Mouse (Mus musculus) heart, embryonic 14.5 days (tissue): ENCODE results near the gene Pla2g5. TPM values are rescaled to one million over a fixed set of nuclear protein-coding genes. Genes with fewer than 3 reads are reported as not detected.

ENCODE experiments used
- ATAC-seq: fragments of 200-750 bp; cut with Nextera tagmentation; 2 replicates; pipeline ENCODE4 v1.8.0; 2017; ENCODE audit warnings: low read depth, moderate TSS enrichment; ENCODE audit not compliant: insufficient number of reproducible peaks, insufficient read depth, low FRiP score
- H3K27ac ChIP-seq, 2 experiments: fragments of 200-500 bp in 1 of 2; fragments of 300-500 bp in 1 of 2; sonication (generic) in 1 of 2; replicated peaks in 1 of 2; 2 replicates each; pipeline ENCODE4 v1.5.1; 2012 to 2014; ENCODE audit warnings: low read depth in 2 of 2, low read length in 2 of 2, control low read depth in 1 of 2, mild to moderate bottlenecking in 1 of 2, mixed read lengths in 1 of 2; ENCODE audit not compliant: control insufficient read depth in 1 of 2, insufficient read depth in 1 of 2
- H3K27me3 ChIP-seq: fragments of 300-500 bp; sonication (generic); 2 replicates; pipeline ENCODE4 v1.6.1; 2014; ENCODE audit warnings: mild to moderate bottlenecking, low read length, control low read depth; ENCODE audit not compliant: control insufficient read depth, insufficient read depth
- H3K36me3 ChIP-seq: fragments of 300-500 bp; sonication (generic); 2 replicates; pipeline ENCODE4 v1.6.1; 2014; ENCODE audit warnings: mild to moderate bottlenecking, control low read depth, low read length, mixed read lengths; ENCODE audit not compliant: control insufficient read depth, insufficient read depth
- H3K4me1 ChIP-seq, 2 experiments: fragments of 200-500 bp in 1 of 2; fragments of 300-500 bp in 1 of 2; sonication (generic) in 1 of 2; 2 replicates each; pipeline ENCODE4 v1.6.1; 2012 to 2014; ENCODE audit warnings: low read length in 2 of 2, control low read depth in 1 of 2, mixed read lengths in 1 of 2; ENCODE audit not compliant: control insufficient read depth in 2 of 2, insufficient read depth in 2 of 2
- H3K4me2 ChIP-seq: fragments of 300-500 bp; sonication (generic); 2 replicates; pipeline ENCODE4 v1.6.1; 2014; ENCODE audit warnings: mild to moderate bottlenecking, low read length
- H3K4me3 ChIP-seq, 2 experiments: fragments of 200-500 bp in 1 of 2; fragments of 300-500 bp in 1 of 2; sonication (generic) in 1 of 2; 2 replicates each; pipeline ENCODE4 v1.5.1; 2012 to 2014; ENCODE audit warnings: low read length in 2 of 2, mild to moderate bottlenecking in 2 of 2, control low read depth in 1 of 2, low read depth in 1 of 2, moderate library complexity in 1 of 2; ENCODE audit not compliant: control insufficient read depth in 1 of 2, insufficient read depth in 1 of 2
- H3K9ac ChIP-seq: fragments of 300-500 bp; sonication (generic); 2 replicates; pipeline ENCODE4 v1.6.1; 2014; ENCODE audit warnings: mild to moderate bottlenecking, low read length
- H3K9me3 ChIP-seq: fragments of 300-500 bp; sonication (generic); 2 replicates; pipeline ENCODE4 v1.6.1; 2016; ENCODE audit warnings: low read length, control low read depth; ENCODE audit not compliant: control insufficient read depth
- WGBS: fragments of 180-500 bp; shearing (Covaris S2); extraction: QIAGEN DNeasy Blood & Tissue Kit; methylation state at CpG from one replicate; pipeline ENCODE4 v1.1.7; 2014; 5-methylcytosine and 5-hydroxymethylcytosine counted together
- polyA plus RNA-seq: library from polyadenylated mRNA; unstranded; fragments of >200 nt; fragmentation: Nextera tagmentation; extraction: Ambion mirVana; gene quantifications from 2 replicates; pipeline ENCODE4 v1.2.1, GENCODE M21; 2014

The Pla2g5 gene
- polyA plus RNA-seq, 1 experiment from 2014 or later, result 2.5 TPM

DNA sequence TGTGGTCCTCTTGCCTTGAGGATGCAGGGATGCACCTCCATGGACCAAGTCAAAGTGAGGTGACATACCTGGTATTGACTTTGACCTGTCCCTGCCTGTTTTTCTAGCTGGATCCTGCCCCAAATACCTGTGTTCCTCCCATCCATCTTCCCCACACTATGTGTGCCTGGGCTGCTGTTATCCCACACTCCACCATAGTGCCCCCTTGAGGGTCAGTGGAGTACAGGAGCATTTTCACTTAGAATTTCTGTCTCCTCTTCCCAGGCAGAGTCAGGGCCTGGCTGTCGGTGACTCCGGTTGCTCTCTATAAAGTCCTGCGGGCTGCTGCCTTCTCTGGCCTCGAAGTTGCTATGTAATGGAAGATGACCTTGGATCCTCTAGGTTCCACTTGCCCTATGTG, 77.6 kb downstream of the Pla2g5 start:
- Histone ChIP-seq H3K9ac (no peak overlapping the region), H3K27me3 (peaks cover 5% of the 10 kb centered on the region), H3K4me2 (no peak overlapping the region), H3K27ac (no peak overlapping the region), H3K36me3 (no peaks in the 10 kb centered on the region), H3K4me3 (no peak overlapping the region), H3K4me1 (no peaks in the 10 kb centered on the region), H3K9me3 (no peaks in the 10 kb centered on the region)
- ATAC-seq, result no peak
- WGBS, result 56% methylated on average over 4 of the region's 4 CpGs

DNA sequence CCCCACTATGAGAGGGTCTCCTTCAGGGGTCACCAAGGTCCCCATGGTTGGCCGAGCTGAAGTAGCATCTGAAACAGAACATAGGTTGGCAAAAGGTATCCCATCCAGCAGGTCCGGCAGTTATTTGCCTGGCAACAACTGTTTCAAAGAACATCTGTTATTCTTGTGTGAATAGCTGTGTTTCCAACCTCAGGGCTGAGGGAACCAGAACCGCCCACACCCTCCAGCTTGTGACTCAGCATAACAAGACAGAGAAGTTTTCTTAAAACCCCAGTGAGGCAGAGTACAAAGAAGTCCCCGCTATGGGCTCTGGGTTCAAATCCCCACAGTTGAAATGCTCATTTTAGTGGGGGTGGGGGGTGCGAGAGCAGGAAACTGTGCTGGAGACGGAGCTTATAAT, 81.2 kb downstream of the Pla2g5 start:
- no peaks in the 10 kb centered on the region for H3K36me3 ChIP-seq
- 83% methylated on average over 6 of the region's 6 CpGs for WGBS
- no peaks in the 10 kb centered on the region for H3K4me1 ChIP-seq
- no peaks in the 10 kb centered on the region for H3K9me3 ChIP-seq
- peaks cover 9% of the 10 kb centered on the region for H3K27me3 ChIP-seq
- no peak for ATAC-seq
- H3K27ac ChIP-seq, result no peak overlapping the region
- H3K9ac ChIP-seq, result no peak overlapping the region
- no peak overlapping the region for H3K4me3 ChIP-seq
- no peak overlapping the region for H3K4me2 ChIP-seq

DNA sequence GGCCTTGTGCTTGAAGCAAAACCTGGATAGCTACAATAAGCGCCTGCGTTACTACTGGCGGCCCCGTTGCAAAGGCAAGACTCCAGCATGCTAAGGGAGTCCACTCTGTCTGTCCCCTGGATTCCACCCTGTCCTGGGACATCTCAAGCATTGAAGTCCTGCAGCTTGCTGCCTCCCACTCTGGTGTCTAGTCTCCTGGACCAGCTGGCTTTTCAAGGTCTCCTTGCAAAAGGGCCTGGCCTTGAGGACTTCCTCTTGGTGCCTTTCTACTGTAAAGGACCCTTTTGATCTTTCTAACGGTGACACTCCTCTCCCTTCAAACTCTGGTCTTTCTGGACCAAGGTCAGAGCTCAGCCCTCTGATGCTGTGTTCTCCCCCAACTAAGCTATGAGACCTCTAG, 83.0 kb downstream of the Pla2g5 start:
- H3K9me3 ChIP-seq, result no peaks in the 10 kb centered on the region
- no peak overlapping the region for H3K9ac ChIP-seq
- no peak overlapping the region for H3K4me3 ChIP-seq
- H3K4me2 ChIP-seq, result no peak overlapping the region
- H3K27me3 ChIP-seq, result peaks cover 9% of the 10 kb centered on the region
- ATAC-seq, result no peak
- no peaks in the 10 kb centered on the region for H3K4me1 ChIP-seq
- H3K36me3 ChIP-seq, result no peaks in the 10 kb centered on the region
- WGBS, result 79% methylated on average over 5 of the region's 5 CpGs
- no peak overlapping the region for H3K27ac ChIP-seq

DNA sequence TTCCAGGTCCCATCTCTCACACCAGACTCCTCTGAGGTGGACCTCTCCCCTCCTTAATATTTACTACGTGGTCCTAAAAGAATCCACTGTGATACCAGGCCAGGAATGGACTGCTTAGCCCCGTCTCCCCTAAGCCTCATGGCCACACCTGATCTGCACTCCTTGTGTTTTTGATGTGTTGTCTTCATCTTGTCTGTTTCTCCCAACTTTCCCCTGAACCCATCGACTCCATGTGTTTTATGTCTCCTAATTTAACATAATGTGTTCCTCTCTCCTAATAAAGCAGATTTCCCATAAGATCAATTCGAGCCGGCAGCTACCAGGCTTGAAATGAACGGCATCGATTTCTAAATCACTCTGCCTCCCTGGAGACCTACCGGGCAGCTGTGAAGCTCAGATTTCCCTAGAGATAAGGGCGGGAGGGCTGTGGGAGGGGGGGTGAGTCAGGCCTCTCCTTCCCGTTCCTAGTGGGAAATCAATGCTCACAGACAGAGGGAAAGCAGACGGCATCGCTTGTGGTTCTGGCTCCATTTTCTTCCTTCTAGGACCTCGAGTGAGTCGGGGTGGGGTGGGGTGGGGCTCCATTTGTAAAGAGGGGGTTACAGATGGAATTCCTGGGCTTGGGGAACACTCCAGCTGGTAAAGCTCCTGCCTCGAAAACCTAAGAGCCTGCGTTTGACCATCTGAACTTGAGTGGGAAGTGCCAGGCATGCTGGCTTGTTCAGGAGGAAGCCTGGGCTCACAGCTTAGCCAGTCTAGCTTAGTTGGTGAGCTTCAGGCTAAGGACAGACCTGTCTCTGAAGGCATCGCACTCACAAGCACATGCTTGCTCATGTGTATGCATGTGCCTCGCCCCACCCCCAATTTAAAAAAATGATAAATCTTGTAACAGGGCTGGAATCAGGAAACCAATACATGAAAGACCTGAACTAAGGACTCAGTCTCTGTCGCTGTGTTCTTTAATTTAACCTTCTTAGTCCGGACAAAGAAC, 85.6 kb downstream of the Pla2g5 start:
- no peaks in the 10 kb centered on the region for H3K4me1 ChIP-seq
- no peak for ATAC-seq
- WGBS, result 47% methylated on average over 20 of the region's 20 CpGs
- no peaks in the 10 kb centered on the region for H3K9me3 ChIP-seq
- H3K4me3 ChIP-seq, result no peak overlapping the region
- no peak overlapping the region for H3K27ac ChIP-seq
- no peak overlapping the region for H3K9ac ChIP-seq
- peaks cover 9% of the 10 kb centered on the region; the same call in 1 of the 2 replicates for H3K27me3 ChIP-seq
- no peaks in the 10 kb centered on the region for H3K36me3 ChIP-seq
- no peak overlapping the region for H3K4me2 ChIP-seq

DNA sequence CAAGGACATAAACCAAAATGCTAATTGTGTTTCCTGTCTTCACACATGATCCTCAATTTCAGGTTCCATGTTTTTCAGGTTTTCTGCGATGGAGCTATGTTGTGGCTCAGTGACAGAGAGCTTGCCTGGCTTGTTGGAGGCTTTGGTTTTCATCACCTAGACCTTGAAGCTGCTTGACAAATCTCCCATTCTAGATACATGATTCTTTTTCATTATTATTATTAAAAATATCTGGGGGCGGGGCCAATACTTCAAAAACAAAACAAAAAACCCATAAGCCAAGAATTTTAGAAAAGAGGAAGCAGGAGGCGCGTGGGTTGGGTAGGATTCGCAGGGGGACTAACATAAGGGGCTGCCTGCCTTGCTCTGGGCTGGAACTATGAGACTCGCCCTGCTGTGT, 87.8 kb downstream of the Pla2g5 start, which contains the start of gene Pla2g2d:
Gene Pla2g2d, plus strand, starts transcription at position 301 of the 400 bp plus-strand sequence.
- 78% methylated on average over 6 of the region's 6 CpGs for WGBS
- no peak within 1 kb of the TSS for H3K9ac ChIP-seq
- H3K4me3 ChIP-seq, result no peak within 1 kb of the TSS
- H3K9me3 ChIP-seq, result no peaks in the 10 kb centered on the region
- peaks cover 13% of the 10 kb centered on the region; the same call in 1 of the 2 replicates for H3K27me3 ChIP-seq
- no peaks in the 10 kb centered on the region for H3K4me1 ChIP-seq
- no peak for ATAC-seq
- no peak within 1 kb of the TSS for H3K4me2 ChIP-seq
- no peaks in the 10 kb centered on the region for H3K36me3 ChIP-seq
- H3K27ac ChIP-seq, result no peak within 1 kb of the TSS

DNA sequence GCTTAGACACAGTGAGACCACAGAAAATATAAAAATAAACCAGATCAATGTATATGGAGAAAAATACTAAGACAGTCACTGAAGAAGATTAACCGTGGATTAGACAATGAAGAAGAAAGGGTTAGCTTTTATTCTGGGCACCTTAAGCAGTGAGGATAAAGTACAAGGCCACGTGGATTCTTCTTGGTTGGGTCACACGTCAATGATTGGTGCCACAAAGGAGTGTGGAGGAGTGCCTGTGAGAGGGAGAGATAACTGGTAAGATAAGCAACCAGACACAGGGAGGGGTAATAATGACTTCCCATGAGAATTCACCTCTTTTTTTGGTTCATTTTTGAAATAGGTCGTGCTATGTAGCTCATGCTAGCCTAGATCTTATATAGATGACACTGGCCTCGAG, 90.9 kb downstream of the Pla2g5 start:
- Histone ChIP-seq H3K4me1 (no peaks in the 10 kb centered on the region), H3K27me3 (0 out of 2 replicates have a peak, but pooled peaks cover 5% of the 10 kb centered on the region), H3K4me3 (no peak overlapping the region), H3K4me2 (no peak overlapping the region), H3K9me3 (no peaks in the 10 kb centered on the region), H3K9ac (no peak overlapping the region), H3K36me3 (no peaks in the 10 kb centered on the region), H3K27ac (no peak overlapping the region)
- no peak for ATAC-seq
- 69% methylated on average over 5 of the region's 5 CpGs for WGBS

DNA sequence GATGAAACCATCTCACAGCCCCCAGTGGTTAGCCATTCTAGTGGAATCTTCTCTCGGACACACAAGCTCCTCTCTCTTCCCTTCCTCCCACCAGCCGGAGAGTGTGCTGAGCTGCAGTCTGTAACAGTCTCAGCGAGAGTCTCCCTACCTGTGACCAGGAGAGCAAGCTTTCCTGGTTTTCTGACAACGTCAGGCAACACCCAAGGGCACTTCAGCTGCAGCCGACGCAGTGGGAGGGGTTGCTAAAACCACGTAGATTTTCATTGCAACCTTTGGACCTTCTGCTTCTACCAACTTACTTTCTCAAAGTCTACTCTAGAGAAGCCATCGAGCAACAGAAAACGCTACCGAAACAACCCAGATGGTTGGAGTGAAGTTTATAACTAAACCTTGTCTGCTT, 91.3 kb downstream of the Pla2g5 start:
- no peak overlapping the region for H3K9ac ChIP-seq
- H3K27me3 ChIP-seq, result 0 out of 2 replicates have a peak, but pooled peaks cover 3% of the 10 kb centered on the region
- no peaks in the 10 kb centered on the region for H3K9me3 ChIP-seq
- ATAC-seq, result no peak
- no peaks in the 10 kb centered on the region for H3K36me3 ChIP-seq
- 79% methylated on average over 10 of the region's 10 CpGs for WGBS
- H3K4me3 ChIP-seq, result no peak overlapping the region
- no peak overlapping the region for H3K27ac ChIP-seq
- H3K4me1 ChIP-seq, result no peaks in the 10 kb centered on the region
- H3K4me2 ChIP-seq, result no peak overlapping the region
